Mouse (Mus musculus) kidney, postnatal 14 days (tissue): ENCODE results near the gene Ndufs7.

Experiments
- DNase-seq: peaks from one replicate; pipeline ENCODE4 v3.0.0; 2022; ENCODE audit warnings: mixed read lengths

The Ndufs7 gene

GRCm38 (mm10) chr10:80295618-80296425 is 46.9 kb downstream of the Ndufs7 start, which contains the start of gene Apc2:
TSS of gene Apc2 (plus strand) at chr10:80295977.
- DNase-seq, result peak; percentile 82

DNA sequence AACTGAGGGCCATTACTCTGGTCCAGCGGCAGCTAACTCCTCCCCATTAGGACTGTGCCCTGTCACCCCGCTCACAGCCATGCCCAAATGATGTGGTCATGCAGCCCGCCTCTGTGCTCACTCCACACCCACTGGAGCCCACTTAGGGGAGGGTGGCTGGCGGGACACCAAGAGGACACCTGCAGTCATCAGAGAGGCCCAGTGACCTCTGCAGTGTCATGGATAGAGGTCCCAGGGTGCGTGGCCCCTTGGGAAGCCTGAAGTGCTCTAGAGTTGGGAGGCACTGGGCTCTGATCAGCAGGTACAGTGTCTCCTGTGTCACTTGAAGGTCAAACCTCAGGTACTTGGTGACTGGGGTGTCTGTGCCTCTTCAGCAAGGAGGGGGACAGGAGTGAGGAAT is 47.9 kb downstream of the Ndufs7 start:
- no peak for DNase-seq

- DNase-seq, result no peak
These were observed 48.7 kb downstream of the Ndufs7 start for GRCm38 (mm10) chr10:80297526-80298133.

GRCm38 (mm10) chr10:80298571-80299281 is 49.8 kb downstream of the Ndufs7 start:
- no peak for DNase-seq

GRCm38 (mm10) chr10:80299301-80299700 is 50.4 kb downstream of the Ndufs7 start:
- DNase-seq, result no peak

GRCm38 (mm10) chr10:80299824-80300223 is 50.9 kb downstream of the Ndufs7 start:
- DNase-seq, result no peak

- no peak for DNase-seq
These were observed 51.8 kb downstream of the Ndufs7 start for GRCm38 (mm10) chr10:80300672-80301181.

DNA sequence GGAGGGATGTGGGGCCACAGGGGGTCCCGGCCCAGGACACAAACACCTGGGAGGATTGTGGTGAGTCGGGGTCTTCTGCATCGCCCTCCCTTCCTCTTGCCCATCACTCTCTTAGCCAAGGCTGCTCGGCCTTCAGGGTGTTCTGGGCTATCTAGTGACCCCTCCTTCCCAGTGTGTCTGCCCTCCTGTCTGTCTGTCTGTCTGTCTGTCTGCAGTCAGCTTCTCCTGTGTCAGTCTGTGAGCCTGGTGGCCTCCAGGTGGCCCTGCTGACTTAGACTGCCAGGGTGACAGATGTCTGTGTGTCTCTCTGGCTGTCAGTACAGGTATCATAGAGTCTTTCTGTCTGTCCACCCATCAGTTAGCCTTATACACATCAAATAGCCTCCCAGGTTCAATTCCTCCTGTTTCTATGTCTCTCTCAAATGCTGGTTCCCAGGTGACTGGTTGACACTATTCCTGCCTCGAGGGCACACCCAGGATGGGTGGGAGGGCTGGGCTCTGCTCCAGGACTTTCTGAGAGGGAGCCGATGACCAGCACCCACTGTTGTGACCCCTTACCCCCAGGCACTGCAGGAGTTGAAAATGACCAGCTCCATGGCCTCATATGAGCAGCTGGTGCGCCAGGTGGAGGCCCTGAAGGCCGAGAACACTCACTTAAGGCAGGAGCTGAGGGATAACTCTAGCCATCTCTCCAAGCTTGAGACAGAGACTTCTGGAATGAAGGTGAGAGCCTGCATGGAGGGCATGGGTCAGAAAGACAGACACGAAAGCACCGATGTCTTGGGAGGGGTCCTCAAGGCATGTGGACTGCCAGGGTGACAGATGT is 52.5 kb downstream of the Ndufs7 start:
- DNase-seq, result no peak

DNA sequence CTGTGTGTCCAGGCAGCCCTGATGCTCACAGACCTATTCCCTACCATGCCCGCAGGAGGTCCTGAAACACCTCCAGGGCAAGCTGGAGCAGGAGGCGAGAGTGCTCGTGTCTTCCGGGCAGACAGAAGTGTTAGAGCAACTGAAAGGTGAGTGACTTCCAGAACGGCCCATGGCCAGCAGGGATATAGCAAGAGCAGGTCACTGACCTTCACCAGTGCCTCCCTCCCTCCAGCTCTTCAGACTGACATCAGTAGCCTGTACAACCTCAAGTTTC is 53.1 kb downstream of the Ndufs7 start:
- DNase-seq, result no peak

DNA sequence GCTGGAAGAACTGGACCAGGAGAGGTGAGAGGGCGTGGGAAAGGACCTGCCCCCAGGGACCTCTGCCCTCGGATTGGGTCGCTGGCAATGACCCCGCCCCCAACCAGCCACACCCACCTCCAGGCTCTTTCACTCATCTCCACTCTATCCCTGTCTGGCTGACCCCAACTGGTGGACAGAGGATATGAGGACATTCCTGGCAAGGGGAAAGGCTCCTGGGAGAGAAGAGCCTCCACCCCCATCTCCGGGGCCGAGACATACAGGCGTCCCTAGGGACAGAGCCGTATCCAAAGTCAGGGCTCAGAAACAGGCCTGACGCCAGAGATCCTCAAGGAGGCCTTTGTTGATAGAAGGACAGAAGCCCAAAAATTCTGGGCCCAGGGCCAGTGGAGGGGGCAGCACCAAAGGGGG is 53.6 kb downstream of the Ndufs7 start:
- peak; percentile 85 for DNase-seq

GRCm38 (mm10) chr10:80304458-80304857 is 55.5 kb downstream of the Ndufs7 start:
- no peak for DNase-seq

GRCm38 (mm10) chr10:80304862-80305261 is 55.9 kb downstream of the Ndufs7 start:
- peak; percentile 53 for DNase-seq
